Mouse (Mus musculus): ENCODE measurements around the gene Lin28a.

DNA sequence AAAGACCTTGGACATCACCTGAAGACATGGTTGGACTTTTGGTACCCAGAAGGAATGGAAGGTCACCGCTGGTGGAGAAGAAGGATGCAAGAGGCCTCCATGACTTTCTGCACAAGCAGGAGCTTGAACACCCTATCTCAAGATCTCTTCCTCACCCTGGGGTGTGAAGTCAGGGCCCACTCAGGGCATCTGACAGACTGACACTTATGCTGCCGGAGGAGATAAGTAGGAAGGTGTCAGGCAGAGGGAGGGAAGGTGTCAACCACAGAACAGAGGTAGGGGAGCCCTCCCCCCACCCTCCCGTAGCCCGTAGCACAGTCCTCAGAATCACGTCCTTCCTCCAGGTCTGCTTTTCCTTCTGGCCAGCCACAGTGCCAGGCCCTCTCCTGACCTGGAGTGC is 29.0 kb upstream of the Lin28a start:
- no peak for TF ChIP-seq POLR2A (IDR thresholded peaks at IDR 0.05; ENCODE audit: borderline replicate concordance, control insufficient read depth, low read depth, low read length)
- TF ChIP-seq CTCF (IDR thresholded peaks at IDR 0.05; ENCODE audit: control insufficient read depth, insufficient read depth, low read length) = no peak

All from bone marrow, adult 2 months (tissue).